Mouse (Mus musculus): ENCODE results near the gene Adam29.

Gene Adam29

GRCm38 (mm10) chr8:55906848-55907247 is at the start of gene Adam29:
Gene Adam29, minus strand, starts transcription at chr8:55906948.
- no peak for DNase-seq

GRCm38 (mm10) chr8:55940526-55940880 is 33.8 kb upstream of the Adam29 start:
- DNase-seq = no peak

- no peak for DNase-seq
These were observed 33.2 kb upstream of the Adam29 start, which contains the start of gene Glra3 for GRCm38 (mm10) chr8:55939870-55940525. Gene Glra3, plus strand, starts transcription at chr8:55940460.
